Mouse (Mus musculus): ENCODE data around the gene Cdk17.
A peak's percentile ranks its signal among the peaks of the same experiment; 100 is the strongest.

Cdk17 gene

DNA sequence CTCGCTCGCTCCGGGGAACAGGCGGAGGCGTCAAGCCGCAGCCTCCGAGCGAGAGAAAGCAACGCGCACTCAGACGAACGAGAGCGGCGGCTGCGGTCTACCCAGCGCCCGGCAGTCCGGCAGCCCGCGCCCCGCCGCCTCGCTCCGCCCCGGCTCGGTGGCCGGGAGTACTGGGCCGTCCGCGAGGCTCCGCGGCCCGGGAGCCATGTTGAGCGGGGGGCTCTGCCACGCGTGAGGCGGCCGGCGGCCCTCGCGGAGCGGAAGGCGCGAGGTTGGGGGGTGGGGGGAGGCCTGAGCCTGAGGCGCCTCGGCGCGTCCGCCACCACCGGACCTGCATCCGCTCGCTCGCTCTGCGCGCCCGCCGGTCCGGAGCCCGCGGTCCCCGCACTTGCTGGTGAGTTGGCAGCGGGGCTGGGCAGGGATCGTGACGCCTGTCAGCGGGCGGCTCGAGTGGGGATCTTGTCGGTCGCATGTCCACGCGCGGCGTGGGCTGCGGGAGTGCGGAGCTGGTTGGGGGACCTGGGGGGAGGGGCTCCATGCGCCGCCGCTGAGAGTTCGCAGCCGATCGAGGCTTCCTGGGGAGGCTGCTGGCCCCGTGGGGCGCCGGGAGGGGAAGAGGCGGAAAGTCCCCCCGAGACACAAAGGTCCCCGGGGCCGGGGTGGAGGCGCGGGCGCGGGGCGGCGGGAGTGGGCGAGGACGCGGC is at the start of gene Cdk17:
Cdk17 (plus strand) TSS at position 69 of the 704 bp plus-strand sequence.
- peak; percentile 30 for DNase-seq (ENCODE audit: low read depth, low spot score)

- DNase-seq (ENCODE audit: low read depth, low spot score), result no peak
These were observed 49.3 kb upstream of the Cdk17 start for GRCm38 (mm10) chr10:93111412-93111811.

GRCm38 (mm10) chr10:93112021-93112420 is 48.7 kb upstream of the Cdk17 start:
- no peak for DNase-seq (ENCODE audit: low read depth, low spot score)

DNA sequence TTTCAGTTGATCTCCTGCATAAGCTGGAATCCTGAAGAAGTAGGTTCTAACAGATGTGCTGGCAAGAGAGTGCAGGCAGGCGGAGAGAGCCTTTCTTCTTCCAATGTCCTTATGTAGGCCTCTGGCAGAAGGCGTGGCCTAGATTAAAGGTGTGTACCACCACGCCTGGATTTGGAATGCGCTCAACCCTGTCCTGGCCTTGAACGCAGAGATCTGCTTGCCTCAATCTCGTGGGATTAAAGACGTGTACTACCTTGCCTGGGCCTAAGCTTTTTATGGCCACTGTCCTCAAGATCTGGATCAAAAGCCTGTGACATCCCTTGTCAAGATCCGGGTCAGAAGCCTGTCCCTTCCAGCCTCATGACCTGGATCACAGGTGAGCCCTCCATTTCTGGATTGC is 46.7 kb upstream of the Cdk17 start:
- no peak for DNase-seq (ENCODE audit: low read depth, low spot score)

DNA sequence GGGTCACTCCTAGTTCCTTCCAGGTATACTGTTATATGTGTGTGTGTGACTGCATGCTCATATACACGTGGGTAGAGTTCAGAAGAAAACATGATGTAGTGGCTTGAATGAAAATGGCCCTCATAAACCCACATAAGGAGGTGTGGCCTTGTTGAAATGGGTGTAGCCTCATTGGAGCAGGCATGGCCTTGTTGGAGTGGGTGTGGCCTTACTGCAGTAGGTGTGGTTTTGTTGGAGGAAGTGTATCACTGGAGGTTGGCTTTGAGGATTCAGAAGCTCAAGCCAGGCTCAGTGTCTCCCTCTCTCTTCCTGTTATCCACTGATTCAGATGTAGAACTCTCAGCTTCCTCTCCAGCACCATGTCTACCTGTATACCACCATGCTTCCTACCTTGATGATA is 45.9 kb upstream of the Cdk17 start:
- DNase-seq (ENCODE audit: low read depth, low spot score), result no peak

- no peak for DNase-seq (ENCODE audit: low read depth, low spot score)
These were observed 44.9 kb upstream of the Cdk17 start for GRCm38 (mm10) chr10:93115743-93116142.

DNA sequence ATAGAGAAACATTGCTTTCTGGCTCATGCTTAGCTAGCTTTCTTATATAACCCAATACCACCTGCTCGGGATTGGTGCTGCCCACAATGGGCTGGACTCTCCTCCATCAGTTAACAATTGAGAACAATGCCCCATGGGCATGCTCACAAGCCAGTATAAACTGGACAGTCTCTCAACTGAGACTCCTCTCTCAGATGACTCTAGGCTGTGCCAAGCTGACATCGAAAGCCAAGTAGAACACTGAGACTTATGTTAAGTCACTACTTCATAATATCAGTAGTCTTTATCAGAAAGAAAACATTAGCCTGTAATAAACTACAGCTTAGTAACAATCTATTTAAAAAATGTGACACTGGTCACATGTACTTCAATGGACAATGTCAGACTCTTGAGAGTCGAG is 44.0 kb upstream of the Cdk17 start:
- DNase-seq (ENCODE audit: low read depth, low spot score), result no peak

GRCm38 (mm10) chr10:93119809-93120208 is 40.9 kb upstream of the Cdk17 start:
- no peak for DNase-seq (ENCODE audit: low read depth, low spot score)

DNA sequence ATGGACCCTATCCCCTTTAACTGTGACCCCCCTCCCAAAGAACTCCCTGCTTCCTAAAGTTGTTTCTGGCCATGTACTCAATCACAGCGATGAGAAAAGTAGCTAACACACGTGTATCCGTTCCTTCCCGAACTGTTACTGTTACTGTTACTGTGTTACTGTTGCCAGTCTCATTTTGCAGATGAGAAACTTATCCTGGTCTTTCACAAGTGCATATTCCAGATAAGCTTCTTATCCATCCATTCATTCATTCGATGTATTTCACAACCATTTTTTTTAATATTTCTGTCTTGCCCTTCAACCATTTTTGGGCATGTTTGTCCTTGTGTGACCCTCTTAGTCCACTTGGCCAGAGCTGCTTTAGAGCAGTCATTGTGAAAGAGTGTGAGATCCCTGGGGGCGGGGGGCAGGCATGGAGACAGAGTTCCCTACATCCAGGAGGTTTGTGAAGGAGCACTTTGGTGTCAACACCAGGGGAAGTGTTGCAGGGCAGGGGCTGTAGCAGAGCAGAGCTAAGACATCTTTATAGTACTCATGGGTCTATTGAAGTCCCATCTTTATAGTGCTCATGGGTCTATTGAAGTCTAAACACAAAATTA is 39.3 kb upstream of the Cdk17 start:
- DNase-seq (ENCODE audit: low read depth, low spot score), result no peak

- DNase-seq (ENCODE audit: low read depth, low spot score), result no peak
These were observed 38.1 kb upstream of the Cdk17 start for GRCm38 (mm10) chr10:93122399-93123184.

DNA sequence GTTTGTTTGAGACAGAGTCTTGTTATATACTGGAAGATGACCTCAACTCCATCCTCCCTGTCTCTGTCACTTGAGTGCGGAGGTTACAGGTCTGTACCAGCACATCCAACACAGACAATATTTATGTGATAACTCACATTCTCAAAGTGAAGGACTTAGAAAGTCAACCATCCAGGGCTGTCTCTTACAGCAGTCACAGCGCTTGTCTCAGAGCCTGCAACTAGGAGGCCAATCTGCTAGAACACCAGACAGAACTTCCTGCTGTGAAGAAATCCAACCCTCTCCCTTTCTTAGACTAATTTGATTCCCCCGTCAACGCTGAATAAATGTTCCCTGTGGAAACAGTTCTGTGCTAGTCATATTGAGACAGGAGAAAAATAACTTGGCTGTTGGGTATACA is 37.4 kb upstream of the Cdk17 start:
- no peak for DNase-seq (ENCODE audit: low read depth, low spot score)

DNA sequence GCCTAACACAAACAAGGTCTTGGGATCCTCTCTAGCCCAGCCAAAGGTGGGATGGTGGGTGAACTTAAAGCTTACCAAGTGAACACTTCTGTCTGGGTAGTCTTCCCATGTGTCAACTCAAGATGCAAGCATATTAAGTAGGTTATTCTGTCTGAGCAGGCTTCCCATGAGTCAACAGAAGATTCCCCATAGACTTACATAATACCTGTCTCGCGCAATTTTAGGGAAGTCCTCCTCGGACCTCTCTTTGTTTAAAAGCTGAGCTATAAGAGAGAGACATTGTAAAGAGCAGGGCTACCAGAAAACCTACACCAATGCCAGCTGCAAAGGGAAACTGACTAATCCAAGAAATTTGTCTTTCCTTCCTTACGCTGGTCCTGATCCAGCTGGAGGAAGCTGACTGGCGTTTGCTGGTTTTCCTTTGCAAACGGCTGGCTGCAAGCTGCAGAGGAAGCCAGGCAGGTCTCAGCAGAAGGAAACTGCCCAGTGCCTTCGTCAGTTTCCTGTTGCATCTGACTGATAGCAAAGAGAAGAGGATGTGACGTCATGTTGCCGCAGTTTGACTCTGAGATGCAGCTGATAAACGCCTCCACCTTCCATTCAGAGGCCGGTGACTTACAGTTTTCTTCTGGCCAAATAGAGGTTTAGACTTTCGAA is 36.6 kb upstream of the Cdk17 start:
- no peak for DNase-seq (ENCODE audit: low read depth, low spot score)

- no peak for DNase-seq (ENCODE audit: low read depth, low spot score)
These were observed 34.6 kb upstream of the Cdk17 start for GRCm38 (mm10) chr10:93126025-93126424.

- no peak for DNase-seq (ENCODE audit: low read depth, low spot score)
These were observed 32.1 kb upstream of the Cdk17 start for GRCm38 (mm10) chr10:93128566-93128965.

DNA sequence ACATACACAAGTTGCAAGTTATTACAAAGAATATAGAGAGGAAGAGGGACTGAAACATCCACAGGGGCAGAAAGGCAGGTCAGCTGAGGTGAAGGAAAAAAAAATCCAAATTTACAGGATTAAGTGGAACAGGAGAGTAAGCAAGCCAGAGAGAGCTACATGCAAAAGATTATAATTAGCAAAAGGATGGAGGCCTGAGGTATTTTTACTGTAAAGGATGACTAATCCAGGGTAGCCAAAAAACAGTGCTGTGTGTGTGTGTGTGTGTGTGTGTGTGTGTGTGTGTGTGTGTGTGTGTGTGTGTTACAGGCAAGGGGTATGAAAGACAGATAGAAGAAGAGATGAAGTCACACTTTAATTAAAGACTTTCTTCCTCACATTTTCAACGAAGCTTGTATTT is 31.3 kb upstream of the Cdk17 start:
- DNase-seq (ENCODE audit: low read depth, low spot score), result no peak

DNA sequence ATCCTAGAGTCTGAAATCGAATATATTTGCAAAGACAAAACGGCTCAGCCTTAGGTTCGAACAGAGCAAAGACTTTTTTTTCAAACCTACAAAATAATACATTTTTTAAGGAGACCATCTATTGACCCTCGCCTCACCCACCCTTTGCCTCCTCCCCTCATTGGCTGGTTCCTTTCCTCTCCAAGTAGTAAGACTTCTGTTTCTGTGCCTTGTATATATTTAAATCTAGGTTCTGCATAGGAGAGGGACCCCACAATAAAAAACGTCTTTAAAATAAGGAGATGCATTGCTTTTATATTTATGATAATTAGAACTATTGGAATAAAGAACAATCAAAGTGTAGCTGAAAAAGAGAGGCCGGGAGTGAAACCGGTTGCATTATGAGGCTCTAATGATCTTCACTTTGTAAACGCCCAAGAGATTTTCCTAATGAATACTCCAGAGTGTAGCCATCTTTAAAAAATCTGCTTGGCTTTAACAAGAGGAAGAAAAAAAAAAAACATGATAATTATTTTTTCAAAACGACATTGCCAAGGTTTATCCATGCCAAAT is 30.7 kb upstream of the Cdk17 start:
- no peak for DNase-seq (ENCODE audit: low read depth, low spot score)

- no peak for DNase-seq (ENCODE audit: low read depth, low spot score)
These were observed 30.2 kb upstream of the Cdk17 start for GRCm38 (mm10) chr10:93130456-93130940.

DNA sequence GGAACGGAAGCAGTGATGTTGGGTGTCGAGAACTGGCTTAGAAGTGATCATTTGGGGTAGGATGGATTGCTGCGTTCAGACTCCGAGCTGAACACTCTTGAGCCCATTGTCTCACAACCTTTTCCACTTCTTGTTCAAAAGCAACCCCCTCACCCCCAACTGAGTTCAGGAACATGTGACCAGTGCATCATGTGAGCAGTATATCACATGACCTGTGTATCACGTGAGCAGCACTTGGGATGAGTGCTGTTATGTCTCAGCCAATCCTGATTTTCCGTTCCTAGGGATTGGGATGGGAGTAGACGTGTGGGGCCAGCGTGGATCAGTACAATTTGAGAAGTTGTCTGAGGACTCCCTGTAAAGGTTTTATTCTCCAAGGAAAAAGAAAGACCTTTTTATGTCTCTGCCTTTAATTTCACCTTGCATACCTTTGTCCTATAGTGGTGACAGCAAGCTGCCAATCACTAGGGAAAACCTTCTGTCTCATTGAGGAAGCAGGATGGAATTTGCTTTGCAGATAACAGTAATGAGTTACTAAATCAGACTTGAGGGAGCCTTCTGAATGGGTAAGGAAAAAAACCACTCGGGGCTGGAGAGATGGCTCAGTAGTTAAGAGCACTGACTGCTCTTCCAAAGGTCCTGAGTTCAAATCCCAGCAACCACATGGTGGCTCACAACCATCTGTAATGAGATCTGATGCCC is 28.7 kb upstream of the Cdk17 start:
- DNase-seq (ENCODE audit: low read depth, low spot score), result no peak

DNA sequence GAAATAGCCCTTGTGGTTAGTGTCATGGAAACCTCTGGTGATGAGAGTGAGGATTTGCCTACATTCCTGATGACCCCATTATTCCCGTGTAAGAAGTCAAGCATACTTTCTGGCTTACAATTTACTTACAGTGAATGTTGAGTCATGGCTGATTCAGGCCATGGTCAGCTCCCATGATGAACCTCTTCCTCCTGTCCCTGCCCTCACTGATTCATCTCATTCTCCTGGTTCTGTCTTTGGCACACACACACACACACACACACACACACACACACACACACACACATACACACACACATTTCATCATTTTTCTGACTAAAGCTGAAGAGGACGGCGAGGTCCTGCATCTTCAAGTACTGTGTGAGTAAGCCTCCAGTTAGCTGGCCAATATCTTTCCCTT is 21.9 kb upstream of the Cdk17 start:
- DNase-seq (ENCODE audit: low read depth, low spot score), result no peak

- no peak for DNase-seq (ENCODE audit: low read depth, low spot score)
These were observed 19.9 kb upstream of the Cdk17 start for GRCm38 (mm10) chr10:93140778-93141177.

DNA sequence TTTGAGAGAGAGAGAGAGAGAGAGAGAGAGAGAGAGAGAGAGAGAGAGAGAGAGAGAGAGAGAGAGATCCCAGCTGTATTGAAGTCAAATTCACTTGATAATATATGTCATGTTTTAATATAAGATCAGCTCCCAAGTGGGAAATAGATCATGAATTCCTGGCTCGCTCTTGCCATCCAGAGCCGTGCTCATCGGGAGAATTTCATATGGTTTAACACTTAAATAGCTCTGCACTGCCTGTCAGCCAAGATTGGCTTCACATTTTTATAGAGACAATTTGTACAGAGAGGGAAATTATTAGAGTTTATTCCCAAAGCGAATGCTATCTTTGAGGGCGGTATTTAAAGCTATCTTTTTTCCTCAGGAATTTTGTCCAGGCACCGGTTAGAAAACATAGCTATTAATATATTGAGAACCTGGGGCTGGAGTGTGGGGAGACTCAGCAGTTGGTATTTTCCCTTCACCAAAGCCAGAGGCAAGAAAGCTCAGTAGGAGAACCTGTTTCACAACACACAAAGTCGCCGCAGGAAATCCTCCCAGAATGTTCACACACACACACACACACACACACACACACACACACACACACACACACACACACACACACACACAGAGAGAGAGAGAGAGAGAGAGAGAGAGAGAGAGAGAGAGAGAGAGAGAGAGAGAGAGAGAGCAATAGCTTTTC is 17.9 kb upstream of the Cdk17 start:
- DNase-seq (ENCODE audit: low read depth, low spot score), result no peak

All from retina, adult 2 months (tissue).